Mouse (Mus musculus) stomach, embryonic 14.5 days (tissue): ENCODE results near the gene Tex12. TPM values are rescaled to one million over a fixed set of nuclear protein-coding genes. Genes with fewer than 3 reads are reported as not detected.

ENCODE experiments used
- ATAC-seq: fragments of 200-750 bp; cut with Nextera tagmentation; 2 replicates; pipeline ENCODE4 v1.8.0; 2017; ENCODE audit warnings: low read depth, moderate TSS enrichment; ENCODE audit not compliant: insufficient number of reproducible peaks, insufficient read depth, low FRiP score
- H3K27ac ChIP-seq: fragments of 300-500 bp; sonication (generic); 2 replicates; pipeline ENCODE4 v1.5.1; 2014; ENCODE audit warnings: mild to moderate bottlenecking, low read length, moderate library complexity, mixed read lengths
- H3K27me3 ChIP-seq: fragments of 300-500 bp; sonication (generic); 2 replicates; pipeline ENCODE4 v1.6.1; 2014; ENCODE audit warnings: low read length, control low read depth, mixed read lengths; ENCODE audit not compliant: control insufficient read depth, insufficient read depth
- H3K36me3 ChIP-seq: fragments of 300-500 bp; sonication (generic); 2 replicates; pipeline ENCODE4 v1.6.1; 2014; ENCODE audit warnings: mild to moderate bottlenecking, control low read depth, low read length, moderate library complexity, mixed read lengths; ENCODE audit not compliant: control insufficient read depth, insufficient read depth
- H3K4me1 ChIP-seq: fragments of 300-500 bp; sonication (generic); 2 replicates; pipeline ENCODE4 v1.6.1; 2014; ENCODE audit warnings: low read length, control low read depth, mixed read lengths; ENCODE audit not compliant: control insufficient read depth, insufficient read depth
- H3K4me2 ChIP-seq: fragments of 300-500 bp; sonication (generic); replicated peaks from 2 replicates; pipeline ENCODE4 v1.6.1; 2014; ENCODE audit warnings: low read depth, low read length, control low read depth
- H3K4me3 ChIP-seq: fragments of 300-500 bp; sonication (generic); 2 replicates; pipeline ENCODE4 v1.5.1; 2014; ENCODE audit warnings: low read depth, low read length, control low read depth
- H3K9ac ChIP-seq: fragments of 300-500 bp; sonication (generic); replicated peaks from 2 replicates; pipeline ENCODE4 v1.6.1; 2014; ENCODE audit warnings: low read depth, mild to moderate bottlenecking, control low read depth, low read length, moderate library complexity, mixed read lengths
- H3K9me3 ChIP-seq: fragments of 300-500 bp; sonication (generic); 2 replicates; pipeline ENCODE4 v1.6.1; 2016; ENCODE audit warnings: low read depth, low read length, control low read depth; ENCODE audit not compliant: control insufficient read depth
- WGBS: fragments of 180-500 bp; shearing (Covaris S2); extraction: QIAGEN DNeasy Blood & Tissue Kit; methylation state at CpG from one replicate; pipeline ENCODE4 v1.1.7; 2014; 5-methylcytosine and 5-hydroxymethylcytosine counted together
- polyA plus RNA-seq: library from polyadenylated mRNA; unstranded; fragments of >200 nt; fragmentation: Nextera tagmentation; extraction: Ambion mirVana; gene quantifications from 2 replicates; pipeline ENCODE4 v1.2.1, GENCODE M21; 2014

Tex12 gene
- polyA plus RNA-seq, 1 experiment from 2014 or later: not detected

DNA sequence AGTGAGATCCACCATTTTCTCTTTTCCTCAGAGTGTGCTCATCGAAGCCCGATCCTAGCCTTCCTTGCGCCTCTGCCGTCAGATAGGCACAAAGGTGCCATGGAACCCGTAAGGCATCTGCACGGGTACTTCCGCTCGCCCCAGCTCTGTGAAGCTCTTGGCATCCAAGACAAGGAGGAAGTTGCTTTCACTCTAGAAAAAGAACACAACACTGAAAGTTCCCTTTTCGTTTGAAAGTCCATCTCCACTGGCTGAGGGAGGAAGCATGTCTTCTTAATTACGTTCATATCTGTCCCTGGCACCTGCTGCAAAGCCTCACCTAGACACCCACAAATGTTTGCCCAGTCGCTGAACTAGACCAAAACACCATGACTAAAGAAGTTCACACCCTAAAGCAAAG lies 27.8 kb downstream of the Tex12 start:
- ATAC-seq: no peak
- H3K4me2 ChIP-seq: no peak overlapping the region
- H3K36me3 ChIP-seq: no peaks in the 10 kb centered on the region
- no peaks in the 10 kb centered on the region for H3K9me3 ChIP-seq
- no peak overlapping the region for H3K9ac ChIP-seq
- H3K27ac ChIP-seq: no peak overlapping the region
- 81% methylated on average over 11 of the region's 11 CpGs for WGBS
- H3K27me3 ChIP-seq: no peaks in the 10 kb centered on the region
- no peak overlapping the region for H3K4me3 ChIP-seq
- no peaks in the 10 kb centered on the region for H3K4me1 ChIP-seq

DNA sequence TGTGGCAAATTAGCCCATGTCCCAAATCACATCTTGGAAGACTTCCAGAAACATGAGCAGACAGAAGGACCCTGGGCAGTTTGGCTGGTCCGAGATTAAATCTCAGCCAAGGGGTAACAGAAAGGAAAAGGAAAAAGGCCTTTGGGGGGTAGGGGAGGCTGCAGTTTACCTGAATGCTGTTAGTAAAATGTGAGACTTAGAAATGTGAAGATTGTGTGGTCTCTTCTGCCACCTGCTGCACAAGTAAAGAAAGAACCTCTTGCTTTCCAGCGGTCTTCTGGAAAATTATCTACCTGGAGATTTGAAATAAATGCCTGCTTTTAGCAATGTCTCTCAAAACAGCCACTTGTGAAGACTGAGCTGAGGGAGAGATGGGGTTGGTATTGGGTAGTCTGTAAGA lies 30.2 kb downstream of the Tex12 start:
- H3K9me3 ChIP-seq: no peaks in the 10 kb centered on the region
- H3K4me2 ChIP-seq: no peak overlapping the region
- ATAC-seq: no peak
- no peaks in the 10 kb centered on the region for H3K27me3 ChIP-seq
- H3K36me3 ChIP-seq: no peaks in the 10 kb centered on the region
- no peak overlapping the region for H3K27ac ChIP-seq
- H3K4me1 ChIP-seq: peaks cover 9% of the 10 kb centered on the region
- no peak overlapping the region for H3K9ac ChIP-seq
- no peak overlapping the region for H3K4me3 ChIP-seq
- WGBS: 30% methylated on average over 2 of the region's 2 CpGs

DNA sequence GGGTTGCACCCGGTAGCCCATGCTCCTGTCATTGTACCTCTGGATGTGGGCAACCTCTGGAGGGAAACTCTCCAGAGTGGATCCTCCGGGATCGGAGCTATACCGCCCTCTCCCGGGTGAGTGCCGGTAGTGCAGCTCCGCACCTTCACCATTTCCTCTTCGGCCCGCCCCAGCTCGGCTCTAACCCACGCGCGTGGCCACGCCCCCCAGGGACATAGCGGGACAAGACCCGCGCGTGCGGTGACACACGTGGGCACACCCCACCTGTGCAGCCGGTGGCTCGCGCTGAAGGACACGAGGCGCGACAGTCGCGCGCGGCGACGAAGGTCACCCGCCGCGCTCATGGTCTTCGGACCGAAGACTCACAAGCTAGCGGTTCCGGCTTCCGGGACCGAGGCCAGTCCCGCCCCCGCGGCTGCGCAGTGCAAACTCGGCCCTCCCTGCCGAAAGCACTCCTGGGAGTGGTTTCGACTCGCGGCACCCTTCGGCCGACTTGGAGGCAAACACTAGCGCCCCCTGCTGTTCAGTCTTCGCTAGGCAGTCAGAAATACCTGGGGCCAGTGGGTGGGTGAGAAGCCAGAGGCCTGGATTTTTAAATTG lies 32.7 kb downstream of the Tex12 start, which contains the start of gene Pts:
Gene Pts, minus strand, starts transcription at position 432 of the 600 bp plus-strand sequence.
- Histone ChIP-seq H3K4me1 (peaks cover 9% of the 10 kb centered on the region), H3K27ac (no peak within 1 kb of the TSS; the same call in 1 of the 2 replicates), H3K9ac (peak within 1 kb of the TSS; percentile 45), H3K9me3 (no peaks in the 10 kb centered on the region), H3K4me3 (peak within 1 kb of the TSS; percentile 59), H3K36me3 (no peaks in the 10 kb centered on the region), H3K4me2 (peak within 1 kb of the TSS; percentile 67), H3K27me3 (no peaks in the 10 kb centered on the region)
- under 1% methylated on average over 54 of the region's 54 CpGs for WGBS
- peak; percentile 98 for ATAC-seq

- 36% methylated on average over 7 of the region's 7 CpGs for WGBS
- Histone ChIP-seq H3K36me3 (no peaks in the 10 kb centered on the region), H3K9me3 (no peaks in the 10 kb centered on the region), H3K27me3 (no peaks in the 10 kb centered on the region), H3K4me2 (peak overlapping the region; percentile 67), H3K27ac (no peak overlapping the region), H3K4me1 (peaks cover 9% of the 10 kb centered on the region), H3K4me3 (peak overlapping the region; percentile 59), H3K9ac (peak overlapping the region; percentile 34)
- no peak for ATAC-seq
Measured at GRCm38 (mm10) chr9:50527860-50528259, 33.3 kb downstream of the Tex12 start.

DNA sequence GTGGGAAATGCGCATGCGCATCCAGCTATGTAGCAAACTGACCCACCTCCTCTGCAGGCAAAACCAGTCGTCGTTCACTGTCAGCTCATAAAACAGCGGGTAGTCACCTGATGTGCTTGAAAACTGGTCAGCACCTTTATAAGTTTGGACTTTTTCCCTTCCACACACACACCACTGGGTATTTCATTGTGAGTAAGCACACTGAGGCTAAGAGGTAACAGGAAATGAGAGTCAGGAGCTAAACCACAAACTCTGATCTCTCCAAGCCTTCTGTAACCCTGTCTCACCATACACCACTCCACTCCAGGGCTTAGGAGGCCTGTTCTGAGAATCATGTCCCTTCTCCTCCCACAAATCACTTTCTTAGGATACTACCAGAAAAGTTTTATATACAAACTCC lies 35.5 kb downstream of the Tex12 start:
- peaks cover 2% of the 10 kb centered on the region; the same call in 1 of the 2 replicates for H3K36me3 ChIP-seq
- ATAC-seq: no peak
- no peaks in the 10 kb centered on the region for H3K27me3 ChIP-seq
- H3K9ac ChIP-seq: no peak overlapping the region
- WGBS: 76% methylated on average over 5 of the region's 5 CpGs
- no peak overlapping the region for H3K4me2 ChIP-seq
- no peak overlapping the region for H3K4me3 ChIP-seq
- H3K27ac ChIP-seq: no peak overlapping the region
- no peaks in the 10 kb centered on the region for H3K9me3 ChIP-seq
- H3K4me1 ChIP-seq: peaks cover 9% of the 10 kb centered on the region

- H3K9ac ChIP-seq: no peak overlapping the region
- WGBS: 92% methylated on average over 5 of the region's 5 CpGs
- H3K27ac ChIP-seq: no peak overlapping the region
- peaks cover 9% of the 10 kb centered on the region for H3K4me1 ChIP-seq
- H3K4me3 ChIP-seq: no peak overlapping the region
- H3K9me3 ChIP-seq: no peaks in the 10 kb centered on the region
- ATAC-seq: no peak
- H3K4me2 ChIP-seq: no peak overlapping the region
- H3K27me3 ChIP-seq: no peaks in the 10 kb centered on the region
- peaks cover 2% of the 10 kb centered on the region; the same call in 1 of the 2 replicates for H3K36me3 ChIP-seq
Measured at GRCm38 (mm10) chr9:50524936-50525335, 36.2 kb downstream of the Tex12 start.

DNA sequence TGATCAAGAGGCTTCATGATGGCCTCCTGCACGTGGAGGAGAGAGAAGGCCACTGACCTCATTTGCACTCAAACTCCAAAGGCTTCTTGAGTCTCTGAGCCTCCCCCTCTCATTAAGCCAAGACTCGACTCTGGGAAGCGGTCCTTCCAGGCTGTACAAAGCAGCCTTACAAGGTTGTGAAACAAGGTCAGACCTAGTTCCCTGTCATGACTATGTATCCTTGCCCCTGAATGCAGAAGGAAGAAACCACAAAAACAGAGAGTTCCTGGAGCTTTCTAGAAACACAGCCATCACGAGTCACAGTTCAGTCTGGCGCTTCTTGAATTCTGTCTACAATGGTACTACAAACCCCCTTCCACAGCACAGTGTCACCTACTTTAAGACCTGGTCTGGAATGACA lies 38.6 kb downstream of the Tex12 start:
- Histone ChIP-seq H3K9ac (no peak overlapping the region), H3K9me3 (no peaks in the 10 kb centered on the region), H3K4me2 (no peak overlapping the region), H3K36me3 (peaks cover 2% of the 10 kb centered on the region; the same call in 1 of the 2 replicates), H3K27ac (no peak overlapping the region), H3K4me1 (peaks cover 6% of the 10 kb centered on the region), H3K4me3 (no peak overlapping the region), H3K27me3 (no peaks in the 10 kb centered on the region)
- 84% methylated on average over 5 of the region's 5 CpGs for WGBS
- ATAC-seq: no peak

GRCm38 (mm10) chr9:50521562-50521961 lies 39.6 kb downstream of the Tex12 start:
- Histone ChIP-seq H3K9ac (no peak overlapping the region), H3K9me3 (no peaks in the 10 kb centered on the region), H3K4me1 (no peaks in the 10 kb centered on the region), H3K27me3 (no peaks in the 10 kb centered on the region), H3K4me3 (no peak overlapping the region), H3K4me2 (no peak overlapping the region), H3K36me3 (peaks cover 2% of the 10 kb centered on the region; the same call in 1 of the 2 replicates), H3K27ac (no peak overlapping the region)
- no peak for ATAC-seq
- WGBS: 68% methylated on average over 2 of the region's 2 CpGs

- Histone ChIP-seq H3K27me3 (no peaks in the 10 kb centered on the region), H3K9ac (no peak overlapping the region), H3K4me3 (no peak overlapping the region), H3K9me3 (no peaks in the 10 kb centered on the region), H3K4me1 (no peaks in the 10 kb centered on the region), H3K27ac (no peak overlapping the region), H3K36me3 (peaks cover 2% of the 10 kb centered on the region; the same call in 1 of the 2 replicates), H3K4me2 (no peak overlapping the region)
- 79% methylated on average over 6 of the region's 6 CpGs for WGBS
- ATAC-seq: no peak
Measured at GRCm38 (mm10) chr9:50520748-50521147, 40.4 kb downstream of the Tex12 start.
